Mouse (Mus musculus) layer of hippocampus, postnatal 36 days (tissue): ENCODE results near the gene Eif4g2. TPM values are rescaled to one million over a fixed set of nuclear protein-coding genes. Genes with fewer than 3 reads are reported as not detected.

ENCODE experiments used
- DNase-seq, 2 experiments: peaks; one replicate each; pipeline ENCODE4 v3.0.0; 2022
- total RNA-seq, 2 experiments: library from RNA; stranded (reverse); gene quantifications; 2 replicates each; pipeline ENCODE4 v1.2.3; 2021

Eif4g2 gene
- total RNA-seq, 2 experiments from 2014 or later: 665 to 701 TPM

DNA sequence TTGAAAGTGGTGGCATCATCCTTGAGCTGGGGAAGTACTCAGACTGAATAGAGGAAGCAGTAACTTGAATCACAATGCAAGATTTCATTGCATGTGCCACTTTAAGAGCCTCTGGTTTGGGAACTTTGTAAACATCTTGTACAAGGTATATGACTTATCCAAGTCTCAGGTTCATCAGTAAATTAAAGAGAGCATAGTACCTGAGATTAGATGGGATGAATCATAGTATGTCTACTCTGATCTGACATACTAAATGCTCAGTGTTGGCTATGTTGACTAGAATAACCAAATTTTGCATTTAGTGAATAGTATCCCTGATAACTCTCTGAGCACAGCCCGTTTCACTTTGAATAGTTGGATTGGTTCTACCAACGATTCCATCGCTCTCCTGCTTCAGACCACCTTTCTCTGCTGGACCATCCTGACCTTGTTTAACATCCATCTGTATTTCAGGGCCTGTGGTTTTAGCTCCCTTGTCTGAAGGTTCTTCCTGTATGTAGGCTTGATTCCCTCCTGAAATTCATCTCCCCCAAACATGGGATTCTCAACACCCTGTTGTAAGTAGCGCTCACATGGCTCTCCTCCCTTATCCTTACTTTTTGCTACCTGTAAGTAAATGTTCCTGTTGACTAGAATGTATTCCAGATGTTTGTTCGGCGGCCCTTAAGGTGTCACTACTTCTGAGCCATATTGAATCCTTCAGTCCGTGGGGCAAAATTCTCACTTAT is 13.2 kb downstream of the Eif4g2 start:
- no peak for DNase-seq

DNA sequence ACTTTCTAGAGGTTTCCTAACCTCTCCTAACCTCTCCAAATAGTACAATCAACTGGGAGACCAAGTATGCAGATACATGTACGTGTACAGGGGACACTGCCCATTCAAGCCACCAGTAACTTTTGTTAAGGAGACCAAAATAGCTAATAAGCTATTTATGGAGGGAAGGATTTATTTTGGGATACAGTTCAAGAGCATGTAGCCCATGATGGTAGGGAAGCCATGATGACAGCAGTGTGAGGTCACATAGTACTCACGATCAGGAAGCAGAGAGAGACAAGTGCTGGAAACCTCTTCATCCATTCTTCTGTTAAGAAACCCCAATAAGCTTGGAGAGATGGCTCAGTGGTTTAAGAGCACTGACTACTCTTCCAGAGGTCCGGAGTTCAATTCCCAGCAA is 14.6 kb downstream of the Eif4g2 start:
- no peak for DNase-seq

DNA sequence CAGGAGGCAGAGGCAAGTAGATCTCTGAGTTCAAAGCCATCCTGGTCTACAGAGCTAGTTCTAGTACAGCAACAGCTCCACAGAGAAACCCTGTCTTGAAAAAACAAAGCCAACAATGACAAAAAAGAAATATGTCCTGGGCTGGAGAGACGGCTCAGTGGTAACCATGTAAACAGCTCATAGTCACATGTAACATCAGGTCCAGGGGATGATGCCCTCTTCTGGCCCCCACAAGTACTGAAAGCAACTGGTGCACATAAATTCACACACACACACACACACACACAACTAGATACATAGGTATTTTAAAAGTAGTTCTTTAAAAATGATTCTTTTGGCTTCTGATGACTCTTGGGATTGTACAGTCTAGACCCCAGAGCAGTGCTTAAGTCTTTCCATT is 19.9 kb downstream of the Eif4g2 start:
- DNase-seq: no peak

DNA sequence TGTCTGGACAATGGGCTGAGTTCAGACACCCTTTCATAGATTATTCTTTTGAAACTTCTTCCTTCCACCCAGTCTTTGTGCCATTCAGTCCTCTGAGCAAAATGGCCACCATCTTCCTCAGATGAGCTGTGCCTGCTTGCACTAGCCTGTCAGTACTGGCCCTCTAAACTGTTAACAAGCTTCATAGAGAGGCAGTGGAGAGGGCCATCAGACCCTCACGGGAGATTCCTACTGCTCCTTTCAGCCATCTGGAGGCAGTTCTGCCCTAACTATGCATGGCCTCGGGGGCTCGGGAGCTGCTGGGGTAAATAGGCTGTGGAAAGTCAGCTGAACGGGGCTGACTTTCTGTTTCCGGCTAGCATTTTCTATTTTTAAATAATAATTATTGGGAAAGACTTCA is 23.3 kb downstream of the Eif4g2 start:
- DNase-seq: no peak

DNA sequence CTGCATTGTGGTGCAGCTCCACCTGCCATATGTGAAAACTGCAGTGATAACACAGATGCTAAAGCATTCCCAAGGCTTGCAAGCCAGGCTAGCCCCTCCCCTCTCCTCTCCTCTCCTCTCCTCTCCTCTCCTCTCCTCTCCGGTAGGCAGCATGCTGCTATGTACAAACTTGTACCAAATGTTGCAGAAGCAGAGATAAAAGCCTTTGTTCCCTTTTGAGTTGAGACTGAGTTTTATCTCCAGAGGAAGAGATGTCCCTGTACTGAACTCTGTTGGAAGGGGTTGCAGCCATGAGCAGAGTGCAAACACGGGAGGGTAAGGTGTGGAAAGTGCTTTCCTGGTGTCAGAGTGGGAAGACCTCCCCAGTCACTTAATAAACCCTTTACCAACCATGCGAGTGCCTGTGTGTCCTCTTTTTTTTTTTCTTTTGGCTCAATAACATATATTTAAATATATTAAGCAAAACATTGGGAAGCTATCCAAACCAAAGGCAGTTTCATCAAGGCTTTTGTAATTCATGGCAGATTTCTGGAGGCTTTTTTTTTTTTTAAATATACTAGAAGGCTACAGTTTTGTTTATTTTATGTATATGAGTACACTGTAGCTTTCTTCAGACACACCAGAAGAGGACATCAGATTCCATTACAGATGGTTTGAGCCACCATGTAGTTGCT is 26.7 kb downstream of the Eif4g2 start:
- no peak for DNase-seq

DNA sequence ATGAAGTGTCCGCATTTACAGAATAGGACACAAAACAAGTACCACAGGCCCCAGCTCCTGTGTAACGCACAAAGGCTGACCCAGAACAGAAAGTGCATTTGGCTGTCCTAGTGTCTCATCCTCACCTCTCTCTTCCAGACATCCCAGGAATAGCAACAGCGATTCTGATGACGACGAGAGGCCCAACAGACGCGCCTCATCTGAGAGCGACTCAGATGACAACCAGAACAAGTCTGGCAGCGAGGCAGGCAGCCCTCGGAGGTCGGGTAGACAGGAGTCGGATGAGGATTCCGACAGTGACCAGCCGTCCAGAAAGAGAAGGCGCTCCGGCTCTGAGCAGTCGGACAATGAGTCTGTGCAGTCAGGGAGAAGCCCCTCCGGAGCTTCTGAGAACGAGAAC is 27.6 kb downstream of the Eif4g2 start:
- DNase-seq: no peak

DNA sequence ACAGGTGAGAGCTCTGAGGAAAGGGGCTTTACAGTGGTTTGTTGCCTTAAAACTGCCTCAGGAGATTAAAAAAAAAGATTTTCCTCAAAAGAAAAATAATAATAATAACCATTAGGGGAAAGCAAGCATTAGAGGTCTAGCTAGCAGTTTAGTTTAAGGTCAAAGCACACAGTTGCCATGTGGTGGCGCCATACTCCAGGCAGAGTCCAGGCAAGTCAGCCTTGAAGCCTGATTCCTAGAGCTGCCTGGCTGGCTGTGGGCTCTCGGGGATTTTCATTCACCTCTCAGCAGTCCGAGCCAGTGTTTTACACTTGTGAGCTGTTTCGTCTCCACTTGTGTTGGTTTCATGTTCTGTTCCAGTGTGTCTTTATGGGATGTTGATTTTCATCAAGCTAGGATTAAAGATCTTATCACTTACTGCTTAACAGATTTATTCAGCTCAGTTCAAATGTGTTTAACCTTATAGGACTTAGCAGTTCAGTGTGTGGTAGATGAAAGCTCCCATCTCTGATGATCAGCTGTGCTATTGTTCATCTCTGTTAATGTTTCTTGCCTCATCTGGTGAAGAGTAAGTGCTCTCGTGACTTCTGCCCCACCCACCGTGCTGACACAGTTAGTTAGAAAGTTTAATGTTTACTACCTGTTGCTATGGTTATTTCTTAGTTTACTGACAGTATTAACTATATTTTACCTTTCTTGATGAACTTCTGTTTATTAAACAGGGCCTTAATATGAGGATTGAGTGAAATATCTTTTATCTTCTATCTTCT is 33.0 kb downstream of the Eif4g2 start:
- DNase-seq: peak; percentile 37 to 40

DNA sequence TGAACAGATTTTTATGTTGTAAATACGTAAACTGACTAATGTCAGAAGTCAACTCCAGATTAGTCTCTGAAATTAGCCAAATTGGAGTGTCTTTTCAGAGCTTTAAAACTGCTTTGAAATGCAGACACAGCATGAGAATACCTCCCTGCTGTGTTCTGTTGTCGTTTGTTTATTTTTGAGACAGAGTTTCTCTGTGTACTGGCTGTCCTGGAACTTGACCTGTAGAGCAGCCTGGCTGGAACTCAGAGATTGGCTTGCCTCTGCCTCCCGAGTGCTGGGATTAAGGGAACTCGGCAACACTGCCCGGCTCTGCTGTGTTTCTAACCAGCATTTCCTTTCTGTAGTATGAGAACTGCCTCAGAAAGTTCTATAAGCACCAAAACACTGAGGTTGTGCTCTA is 33.9 kb downstream of the Eif4g2 start:
- no peak for DNase-seq

DNA sequence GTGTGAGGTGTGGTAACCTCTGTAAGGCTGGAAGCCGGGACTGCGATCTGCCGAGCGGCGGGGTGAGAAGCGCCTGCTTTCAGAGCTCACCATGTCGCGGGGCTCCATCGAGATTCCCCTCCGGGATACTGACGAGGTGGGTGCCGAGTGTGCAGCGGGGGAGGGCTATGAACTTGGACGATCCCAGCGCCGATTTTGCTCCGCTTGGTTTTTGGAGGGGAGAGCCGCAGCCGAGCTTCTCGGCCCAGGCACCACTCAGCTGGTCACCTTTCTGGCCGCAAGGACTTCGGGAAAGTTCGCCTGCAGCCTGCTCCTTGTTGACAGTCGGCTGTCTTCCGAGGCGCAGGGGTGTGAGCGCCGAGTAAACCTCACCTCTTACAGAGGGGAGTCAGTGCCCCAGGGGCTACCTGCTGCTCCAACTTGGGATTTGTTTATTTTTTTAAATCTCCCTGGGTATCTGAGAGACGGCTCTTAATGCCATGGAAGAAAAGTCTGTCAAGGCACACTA is 53.7 kb downstream of the Eif4g2 start:
- no peak for DNase-seq

DNA sequence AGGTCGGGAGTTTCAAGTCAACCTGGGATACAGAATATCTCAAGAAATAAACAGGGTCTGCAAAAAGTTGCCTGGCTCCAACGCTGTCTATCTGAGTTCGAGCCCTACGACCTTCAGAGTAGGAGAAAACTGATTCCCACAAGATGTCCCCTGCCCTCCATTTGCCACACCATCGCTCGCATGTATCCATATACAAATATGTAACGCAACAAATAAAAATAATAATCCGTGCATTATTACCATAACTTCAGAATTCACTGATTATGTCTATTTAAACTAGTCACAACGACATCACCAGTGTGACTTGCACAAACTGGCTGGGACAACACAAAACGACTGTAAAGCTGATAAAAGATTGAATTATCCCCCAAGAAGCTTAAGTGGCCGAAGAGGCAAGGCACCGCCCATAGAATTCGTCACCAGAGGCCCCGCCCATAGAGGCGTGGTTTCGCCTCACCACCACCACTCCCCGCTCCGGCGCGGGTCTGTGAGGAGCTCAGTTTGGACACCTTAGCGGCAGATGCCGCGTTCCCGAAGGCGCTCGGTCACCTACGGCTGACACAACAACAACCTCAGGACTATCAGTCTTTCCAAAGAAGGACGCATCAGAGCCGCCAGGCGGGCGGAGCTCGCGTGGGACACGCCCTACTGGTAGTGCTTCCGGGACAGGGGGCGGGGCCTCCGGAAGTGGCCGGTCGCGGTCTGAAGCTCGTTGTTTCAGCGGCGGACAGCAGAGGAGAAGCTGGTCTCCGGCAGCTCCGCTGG is 54.4 kb downstream of the Eif4g2 start, which contains the start of gene Ctr9:
TSS of gene Ctr9 (plus strand) at position 671 of the 765 bp plus-strand sequence.
- DNase-seq: peak; percentile 95

DNA sequence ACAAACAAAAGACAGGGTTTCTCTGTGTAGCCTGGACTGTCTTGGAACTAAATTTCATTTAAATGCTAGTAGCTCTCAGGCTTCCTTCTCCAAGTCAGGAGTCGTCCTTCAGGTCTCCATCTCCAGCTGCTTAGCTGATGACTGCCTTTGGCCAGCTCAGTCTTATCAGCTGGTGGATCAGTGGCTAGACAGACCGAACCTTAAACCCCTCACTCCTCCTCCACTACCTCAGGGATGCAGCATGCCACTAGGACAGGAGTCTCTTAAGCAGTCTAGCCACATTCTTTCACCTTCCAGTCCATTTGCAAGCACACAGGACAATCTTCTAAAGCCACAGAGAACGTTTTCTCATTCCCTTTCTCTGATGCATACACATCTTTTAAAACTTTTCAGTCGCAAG is 57.9 kb downstream of the Eif4g2 start:
- DNase-seq: no peak

DNA sequence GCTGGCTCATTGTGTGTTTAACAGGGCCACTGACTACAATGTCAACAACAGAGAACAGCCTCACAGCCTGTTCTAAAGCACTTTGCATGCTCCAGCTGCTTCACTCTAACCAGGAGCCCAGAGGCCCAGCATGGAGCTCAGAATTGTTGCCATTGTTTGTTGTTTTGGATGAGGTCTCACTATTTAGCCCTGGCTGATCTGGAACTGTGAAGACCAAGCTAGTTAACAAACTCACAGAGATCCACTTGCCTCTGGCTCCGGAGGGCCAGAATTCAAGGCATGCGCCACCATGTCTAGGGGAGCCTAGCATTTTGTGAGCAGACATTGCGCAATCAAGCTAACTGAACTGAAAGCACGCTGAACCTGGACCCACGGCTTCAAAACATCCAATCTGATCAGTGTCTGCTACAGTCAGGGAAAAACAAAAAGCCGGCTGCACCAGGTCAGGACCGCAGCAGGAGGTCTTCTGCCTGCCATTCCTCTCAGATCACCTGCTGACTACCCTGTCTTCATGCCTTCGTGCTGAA is 58.7 kb downstream of the Eif4g2 start:
- DNase-seq: peak; percentile 13 to 29

DNA sequence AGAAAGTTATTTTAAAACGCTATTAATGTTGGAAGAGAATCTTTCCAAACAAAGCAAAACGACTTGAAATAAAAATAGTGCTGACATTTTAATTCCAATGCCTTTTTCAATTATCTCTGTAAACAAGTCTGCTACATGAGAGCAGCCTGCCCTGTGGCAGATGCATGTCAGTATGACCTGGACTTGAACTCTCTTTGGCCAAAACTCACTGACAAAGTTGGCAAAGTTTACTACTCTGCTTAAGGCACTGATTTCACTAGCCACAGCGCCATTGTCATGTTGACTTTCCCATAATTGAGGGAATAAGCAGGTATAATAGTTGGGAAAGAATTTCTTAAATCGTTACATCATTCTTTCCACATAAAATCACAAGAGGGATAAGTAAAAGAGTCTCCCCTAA is 62.0 kb downstream of the Eif4g2 start:
- no peak for DNase-seq

Other genes starting within 250 kb of the Eif4g2 start
- gene Rnf141, start 238.6 kb downstream of the Eif4g2 start, total RNA-seq: 10 to 100 TPM; 75.3 to 87.6 TPM
- 1 to 10 TPM; 1.3 to 2.5 TPM for gene Lyve1, start 219.8 kb downstream of the Eif4g2 start, total RNA-seq
- gene Mrvi1, start 100.6 kb downstream of the Eif4g2 start, total RNA-seq: 1 to 10 TPM; 1.3 to 2.7 TPM
- 10 to 100 TPM; 50.0 to 56.7 TPM for gene Ctr9, start 54.1 kb downstream of the Eif4g2 start, total RNA-seq